Mouse (Mus musculus) fibroblast of lung, adult 2 months (primary cell): Measurements from ENCODE around the gene Mthfsl.
"Not testable (repeated sequence)": the region's sequence is repeated elsewhere in the genome, so short reads cannot be mapped to it uniquely, and the experiment has no call there.

Source experiments
- DNase-seq: peaks from one replicate; pipeline ENCODE4 v3.0.0-alpha.2; 2011; ENCODE audit warnings: low read depth

The Mthfsl gene

GRCm38 (mm10) chr9:88689451-88689850, 30.6 kb downstream of the Mthfsl start:
- DNase-seq = not testable (repeated sequence)

- DNase-seq = not testable (repeated sequence)
Measured at GRCm38 (mm10) chr9:88686719-88687118, 33.4 kb downstream of the Mthfsl start.

- DNase-seq = not testable (repeated sequence)
Measured at GRCm38 (mm10) chr9:88658341-88658740, 61.8 kb downstream of the Mthfsl start.

GRCm38 (mm10) chr9:88650742-88651141, 69.4 kb downstream of the Mthfsl start:
- DNase-seq = not testable (repeated sequence)
